Mouse (Mus musculus) thymus, adult 2 months (tissue): ENCODE data around the gene Lmo2.

ENCODE experiments used
- CTCF ChIP-seq: fragments of 200-500 bp; IDR thresholded peaks from 2 replicates; pipeline ENCODE4 v1.5.1; 2012; ENCODE audit warnings: mild to moderate bottlenecking, control low read depth, low read length, moderate library complexity, borderline replicate concordance; ENCODE audit not compliant: control insufficient read depth, poor library complexity, insufficient read depth; ENCODE audit errors: extremely low read depth
- POLR2A ChIP-seq: fragments of 200-500 bp; IDR thresholded peaks from 2 replicates; pipeline ENCODE4 v1.6.1; 2012; ENCODE audit warnings: mild to moderate bottlenecking, low read length, control low read depth, moderate library complexity; ENCODE audit not compliant: control insufficient read depth, poor library complexity, insufficient read depth; ENCODE audit errors: extremely low read depth

DNA sequence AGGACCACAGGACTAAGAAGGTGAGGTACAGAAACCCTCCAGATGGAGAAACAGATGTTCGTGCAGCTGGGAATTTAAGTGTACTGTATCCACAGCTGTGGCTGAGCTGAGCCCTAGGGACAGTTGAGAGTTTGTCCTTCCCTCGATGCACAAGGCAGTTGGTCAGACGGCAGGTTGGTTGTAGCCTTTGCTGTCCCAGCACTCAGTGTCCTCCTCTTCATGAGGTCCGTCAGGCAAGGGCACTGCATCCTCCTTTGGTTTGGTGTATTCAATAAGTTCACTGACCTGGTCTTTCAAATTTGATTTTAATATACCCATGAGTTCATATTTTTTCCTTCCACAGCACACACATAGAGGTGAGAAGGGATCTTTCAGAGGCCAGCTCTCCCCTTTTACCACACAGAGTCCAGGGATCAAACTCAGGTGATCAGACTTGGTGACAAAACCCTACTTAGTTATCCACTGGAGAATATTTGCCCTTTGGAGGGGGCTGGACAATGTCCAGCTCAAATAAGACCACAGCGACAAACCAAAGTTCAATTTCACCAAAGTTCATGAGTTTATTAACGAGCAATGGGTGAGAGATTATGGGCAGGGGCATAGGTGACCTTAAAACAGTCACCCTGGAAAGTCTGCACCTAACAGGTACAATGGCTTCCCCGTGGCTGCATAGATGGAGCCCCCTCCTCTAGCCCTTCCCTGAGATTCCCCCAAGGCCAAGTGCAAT is 50.2 kb downstream of the Lmo2 start:
- no peak for TF ChIP-seq CTCF
- TF ChIP-seq POLR2A: no peak
